Mouse (Mus musculus) ovary, adult 18-20 months (tissue): Measurements from ENCODE around the gene Tmem150a.

Source experiments
- DNase-seq: peaks from one replicate; pipeline ENCODE4 v3.0.0; 2022; ENCODE audit warnings: low spot score, mixed read lengths

Tmem150a gene

GRCm38 (mm10) chr6:72374206-72374605 lies 19.0 kb downstream of the Tmem150a start:
- DNase-seq = no peak

DNA sequence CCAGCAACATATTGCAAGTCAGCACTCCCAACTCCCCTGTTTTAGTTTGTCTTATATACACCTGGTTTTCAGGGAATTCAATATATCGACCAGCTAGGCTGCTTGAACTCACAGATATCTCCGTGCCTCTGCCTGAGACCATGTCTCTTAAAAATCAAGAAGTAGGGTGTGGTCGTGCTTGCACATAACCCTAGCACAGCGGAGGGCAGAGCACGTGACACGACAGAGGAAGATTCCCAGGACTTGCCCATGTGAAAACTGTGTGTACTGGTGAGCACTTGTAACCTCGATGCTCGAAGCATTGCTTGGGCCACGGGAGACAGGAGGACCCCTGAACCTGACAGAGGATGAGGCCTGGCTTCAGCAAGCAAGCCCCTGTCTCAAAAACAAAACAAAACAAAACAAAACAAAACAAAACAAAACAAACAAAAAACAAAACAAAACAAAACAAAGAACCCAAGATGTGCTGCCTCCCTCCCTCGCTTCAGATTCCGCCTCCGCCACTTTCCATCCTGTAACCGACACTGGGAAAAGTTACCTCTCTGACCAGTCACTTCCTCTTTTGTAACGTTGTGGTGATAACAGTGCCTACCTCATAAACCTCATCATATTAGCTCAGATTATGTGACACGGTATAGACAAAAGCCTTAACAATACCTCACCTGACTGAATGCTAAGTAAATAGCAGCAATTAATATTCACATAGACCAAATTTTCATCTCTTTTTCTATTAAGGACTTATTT lies 19.7 kb downstream of the Tmem150a start:
- DNase-seq = no peak

- DNase-seq = no peak
These were observed 23.4 kb downstream of the Tmem150a start for GRCm38 (mm10) chr6:72378510-72379234.

GRCm38 (mm10) chr6:72379377-72380130 lies 24.3 kb downstream of the Tmem150a start:
- no peak for DNase-seq

GRCm38 (mm10) chr6:72380131-72380770 lies 25.0 kb downstream of the Tmem150a start, which contains the start of gene Vamp5:
TSS of gene Vamp5 (minus strand) at chr6:72380468.
- DNase-seq = peak; percentile 72

GRCm38 (mm10) chr6:72382494-72382893 lies 27.2 kb downstream of the Tmem150a start:
- DNase-seq = no peak

- no peak for DNase-seq
These were observed 28.0 kb downstream of the Tmem150a start for GRCm38 (mm10) chr6:72383142-72383820.

GRCm38 (mm10) chr6:72383952-72384351 lies 28.7 kb downstream of the Tmem150a start:
- no peak for DNase-seq

DNA sequence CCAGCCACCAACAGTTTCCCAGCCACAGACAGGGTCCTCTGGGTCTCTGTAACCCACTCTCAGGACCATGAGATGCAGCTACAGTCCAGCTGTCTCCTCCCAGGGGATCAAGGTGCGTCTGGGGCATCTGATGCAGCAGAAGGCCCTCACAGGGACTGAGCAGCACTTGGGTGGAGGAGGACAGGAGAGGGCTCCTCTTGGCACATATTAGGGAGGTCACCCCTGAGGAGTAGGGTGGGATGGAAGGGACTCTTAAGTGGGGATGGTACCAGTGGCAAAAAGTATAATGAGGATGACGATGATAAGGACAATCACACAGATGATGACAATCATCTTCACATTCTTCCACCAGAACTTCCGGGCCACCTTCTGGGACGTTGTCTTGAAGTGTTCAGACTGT lies 30.0 kb downstream of the Tmem150a start:
- DNase-seq = no peak

- no peak for DNase-seq
These were observed 31.3 kb downstream of the Tmem150a start for GRCm38 (mm10) chr6:72386561-72386960.

DNA sequence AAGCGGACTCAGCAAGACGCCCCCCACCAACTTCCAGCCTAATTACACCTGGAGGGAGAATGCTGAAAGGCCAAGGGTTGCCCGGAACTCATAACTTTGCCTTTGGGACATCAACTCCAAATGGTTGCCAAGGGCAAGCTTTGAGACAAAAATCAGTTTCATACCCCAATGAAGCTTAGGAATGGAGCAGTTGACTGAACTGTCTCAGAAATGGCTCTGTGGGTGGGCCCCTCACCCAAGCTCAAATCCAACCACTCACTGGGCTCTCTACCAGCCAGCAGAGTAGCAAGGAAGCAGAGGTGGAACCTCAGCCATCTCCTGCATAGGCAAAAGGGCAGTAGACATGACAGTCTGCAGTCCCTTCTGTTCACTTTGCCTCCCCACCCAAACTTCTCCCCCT lies 32.6 kb downstream of the Tmem150a start:
- no peak for DNase-seq

DNA sequence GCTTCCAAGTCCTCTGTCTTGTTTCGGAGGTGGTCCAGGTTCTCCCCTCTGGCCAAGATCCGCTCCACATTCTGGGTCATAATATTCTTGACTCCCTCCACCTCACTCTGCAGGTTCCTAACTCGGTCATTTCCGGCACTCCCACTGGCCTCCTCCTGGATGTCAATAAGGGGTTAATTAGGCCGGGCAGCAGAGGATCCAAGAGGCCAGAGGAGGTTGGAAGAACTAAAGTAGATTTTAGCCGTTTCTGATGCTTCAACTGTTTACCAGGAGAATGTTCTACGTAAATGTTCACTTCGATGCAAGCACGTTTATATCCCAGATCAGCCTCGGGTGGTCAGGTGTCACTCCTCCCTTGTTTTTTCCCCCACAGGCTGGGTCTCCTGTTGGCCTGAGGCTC lies 33.0 kb downstream of the Tmem150a start:
- no peak for DNase-seq

GRCm38 (mm10) chr6:72388791-72389329 lies 33.6 kb downstream of the Tmem150a start:
- no peak for DNase-seq

- DNase-seq = no peak
These were observed 34.3 kb downstream of the Tmem150a start for GRCm38 (mm10) chr6:72389471-72389940.

DNA sequence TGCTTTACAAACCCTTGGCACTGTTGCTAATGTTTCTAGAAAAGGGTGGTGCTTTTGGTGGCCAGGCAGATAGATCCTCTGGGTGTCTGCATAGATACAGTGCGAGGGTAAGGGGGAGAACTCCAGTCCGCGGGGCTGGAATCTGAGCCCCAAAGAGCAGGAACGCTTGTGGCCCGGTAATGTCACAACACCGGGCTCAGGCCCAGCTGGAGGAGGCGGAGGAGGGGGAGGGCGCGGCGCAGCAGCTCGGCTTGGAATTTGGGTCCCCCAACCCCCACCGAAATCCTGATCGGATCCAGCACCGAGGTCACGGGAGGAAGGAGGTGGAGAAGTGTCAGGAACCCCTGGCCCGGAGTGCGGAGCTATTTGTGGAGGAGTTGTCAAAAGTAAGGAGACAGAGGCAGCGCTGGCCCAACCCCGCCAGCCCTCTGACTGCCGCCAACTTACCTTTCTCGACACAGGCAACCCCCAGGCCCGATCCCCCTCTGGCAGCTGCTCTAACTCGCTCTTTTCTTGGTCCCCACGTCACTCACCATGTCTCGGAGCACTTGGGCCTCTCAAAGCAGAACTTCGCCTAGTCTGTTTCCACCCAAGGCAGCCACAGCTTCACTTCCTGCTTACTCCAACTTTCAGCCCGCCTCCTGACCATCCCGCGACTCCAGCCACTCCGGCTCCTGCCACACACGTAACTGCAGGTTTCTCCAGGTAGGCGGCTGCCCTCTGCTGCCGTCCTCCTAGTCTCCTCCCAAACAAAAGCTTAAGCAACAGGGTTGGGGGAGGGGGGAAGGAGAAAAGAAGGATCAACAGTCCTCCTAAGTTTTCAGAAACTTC lies 34.9 kb downstream of the Tmem150a start, which contains the start of gene Vamp8:
TSS of gene Vamp8 (minus strand) at position 763 of the 831 bp plus-strand sequence.
- peak; percentile 72 for DNase-seq

DNA sequence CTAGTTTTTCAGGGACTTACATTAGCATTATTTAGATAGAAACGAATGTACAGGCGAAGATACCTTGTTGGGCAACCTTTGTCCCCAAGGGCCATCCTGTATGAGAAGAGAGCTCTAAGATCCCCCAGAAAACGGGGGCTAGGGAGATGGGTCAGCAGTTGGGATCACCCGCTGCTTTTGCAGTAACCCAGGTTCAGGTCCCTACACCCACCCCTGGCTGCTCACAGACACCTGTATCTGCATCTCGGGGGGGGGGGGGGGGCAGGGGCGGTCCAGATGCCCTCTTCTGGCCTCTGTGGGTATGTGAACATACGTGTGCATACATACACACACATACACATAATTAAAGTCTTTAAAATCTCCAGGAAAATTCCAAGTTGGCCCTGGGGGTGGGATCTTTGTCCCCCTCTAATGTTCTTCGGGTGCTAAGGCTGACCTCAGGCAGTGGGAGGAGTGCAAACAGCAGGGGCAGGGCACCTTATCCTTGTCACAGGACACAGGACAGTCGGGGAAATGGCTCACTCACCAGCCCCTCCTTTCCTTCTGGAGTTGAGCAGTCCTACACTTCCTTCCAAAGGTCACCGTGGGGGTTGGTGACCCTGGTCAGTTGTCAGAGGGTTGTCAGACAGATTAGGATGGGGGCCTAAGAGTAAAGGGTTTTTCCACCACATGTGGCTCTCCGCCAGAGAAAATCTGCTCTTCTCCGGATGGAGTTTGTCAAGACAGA lies 35.7 kb downstream of the Tmem150a start:
- no peak for DNase-seq

- DNase-seq = no peak
These were observed 37.1 kb downstream of the Tmem150a start for GRCm38 (mm10) chr6:72392341-72392740.

GRCm38 (mm10) chr6:72396837-72397251 lies 41.6 kb downstream of the Tmem150a start:
- no peak for DNase-seq

DNA sequence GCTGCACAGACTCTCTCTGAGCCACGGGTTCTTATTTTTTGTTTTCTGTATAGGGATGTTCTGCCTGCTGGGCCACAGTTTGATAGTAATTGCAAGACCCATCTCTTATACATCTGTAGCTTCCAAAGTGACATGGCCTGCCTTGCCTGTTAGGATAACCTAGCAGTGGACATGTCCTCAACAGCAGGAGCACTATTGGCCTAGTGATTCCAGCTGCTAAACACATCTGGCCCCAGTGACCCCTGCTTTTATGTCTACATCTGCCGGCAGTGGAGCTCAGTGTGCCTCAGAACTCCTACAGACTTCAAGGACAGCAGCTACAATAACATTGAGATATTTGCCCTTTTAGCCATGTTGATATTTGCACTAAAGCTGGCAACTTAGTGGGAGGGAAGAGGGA lies 44.7 kb downstream of the Tmem150a start:
- DNase-seq = no peak
